Mouse (Mus musculus) CD4-positive, CD25-positive, alpha-beta regulatory T cell, adult 4 months (primary cell): ENCODE measurements around the gene Epdr1. TPM values are rescaled to one million over a fixed set of nuclear protein-coding genes. Genes with fewer than 3 reads are reported as not detected.

Experiments
- ATAC-seq: one replicate; pipeline ENCODE4 v1.8.0; 2017
- polyA plus RNA-seq, 2 experiments: library from polyadenylated mRNA; unstranded; fragments of 100-300 nt; shearing (Covaris generic); gene quantifications; one replicate each; pipeline ENCODE4 v1.2.1; 2017

Epdr1 gene
- polyA plus RNA-seq, result under 1 TPM in 1 of 2 experiments, not detected in 1; 0.38 TPM

GRCm38 (mm10) chr13:19619216-19619927 is at the start of gene Epdr1:
Gene Epdr1, minus strand, starts transcription at chr13:19619927.
- ATAC-seq, result peak; percentile 54

DNA sequence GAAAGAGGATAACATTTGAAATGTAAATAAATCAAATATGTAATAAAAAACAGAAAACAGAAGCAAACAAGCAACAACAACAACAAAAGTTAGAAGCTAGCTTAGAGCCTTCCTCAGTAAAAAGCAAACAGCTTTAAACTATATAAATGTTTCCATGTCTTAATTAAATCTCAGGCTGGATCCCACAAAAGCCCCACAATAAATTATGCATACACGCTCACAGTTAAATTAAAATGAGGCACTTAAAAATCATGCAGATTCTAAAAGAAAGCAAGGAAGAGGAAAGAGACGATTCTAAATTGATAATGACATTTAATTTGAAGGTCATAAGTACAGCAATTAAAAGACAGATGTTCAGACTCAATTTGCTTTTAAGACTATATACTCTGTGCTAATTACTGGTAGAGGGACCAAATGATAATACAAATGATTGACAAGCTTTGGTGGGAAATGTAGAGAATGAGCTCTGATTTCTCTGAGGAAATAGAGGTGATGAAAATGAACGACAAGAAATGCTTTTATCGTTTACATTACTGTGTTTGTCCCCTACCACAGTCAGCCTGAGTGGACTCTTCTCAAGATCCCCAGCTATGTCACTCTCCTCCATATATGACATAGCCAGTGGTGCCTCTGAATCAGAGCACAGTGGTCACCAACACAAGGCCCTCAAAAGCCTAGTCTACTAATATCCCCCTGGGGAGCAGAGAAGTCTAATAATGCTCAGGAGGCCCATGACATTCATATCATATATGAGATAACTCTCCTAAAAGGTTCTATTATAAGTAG is 48.8 kb upstream of the Epdr1 start:
- ATAC-seq, result no peak

DNA sequence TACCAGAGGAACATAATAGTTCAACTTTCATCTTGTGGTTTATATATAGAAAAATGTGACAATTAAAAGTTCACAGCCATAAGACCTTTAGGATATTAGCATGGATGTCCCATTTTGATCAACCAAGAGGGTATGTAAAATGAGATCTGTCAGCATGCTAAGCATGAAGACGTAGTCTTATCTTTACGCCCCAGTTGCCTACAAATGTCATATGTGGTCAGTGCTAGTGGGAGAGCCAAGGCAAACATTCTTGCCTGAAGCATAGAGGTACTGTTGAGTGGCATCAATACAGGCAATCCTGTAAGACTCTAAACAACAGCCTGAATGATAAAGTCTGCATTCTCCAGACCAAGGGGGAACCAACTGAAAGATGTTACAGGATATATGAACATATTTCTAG is 32.7 kb upstream of the Epdr1 start:
- no peak for ATAC-seq

DNA sequence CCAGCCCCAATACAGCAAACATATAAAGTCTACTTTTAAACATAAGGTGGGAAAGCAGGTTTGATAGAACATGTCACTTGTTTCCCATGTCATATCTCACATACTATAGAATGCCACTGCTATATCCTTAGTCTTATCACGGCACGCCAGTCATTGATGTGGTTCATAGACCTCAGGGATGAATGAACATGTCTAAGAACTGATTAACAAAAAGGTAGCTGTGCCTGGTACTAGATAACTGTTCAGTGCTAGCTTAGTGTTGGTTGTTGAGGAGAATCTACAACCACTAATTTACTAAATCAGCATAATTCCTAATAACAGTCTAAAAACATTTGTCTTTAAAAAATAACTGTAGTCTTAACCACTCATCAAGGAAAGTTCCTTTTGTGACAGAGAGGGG is 30.1 kb upstream of the Epdr1 start:
- ATAC-seq, result no peak

DNA sequence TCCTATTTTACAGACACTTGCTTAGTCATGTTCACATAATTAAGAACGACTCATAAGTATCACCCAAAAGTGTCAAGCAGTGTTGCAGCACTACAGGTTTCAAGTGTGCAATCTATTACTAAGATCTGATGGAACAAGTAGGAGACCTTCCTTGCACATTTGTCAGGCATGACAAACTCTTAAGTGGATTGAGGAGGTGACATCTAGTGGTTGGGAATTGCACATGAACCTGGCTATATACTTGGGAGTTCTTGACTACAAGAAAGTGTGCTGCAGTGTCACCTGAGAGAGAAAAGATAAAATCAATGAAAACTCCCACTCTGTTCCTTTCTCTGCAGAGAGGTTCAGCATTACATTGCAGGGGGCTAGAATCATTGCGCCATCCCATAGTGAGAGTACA is 24.5 kb upstream of the Epdr1 start:
- no peak for ATAC-seq

DNA sequence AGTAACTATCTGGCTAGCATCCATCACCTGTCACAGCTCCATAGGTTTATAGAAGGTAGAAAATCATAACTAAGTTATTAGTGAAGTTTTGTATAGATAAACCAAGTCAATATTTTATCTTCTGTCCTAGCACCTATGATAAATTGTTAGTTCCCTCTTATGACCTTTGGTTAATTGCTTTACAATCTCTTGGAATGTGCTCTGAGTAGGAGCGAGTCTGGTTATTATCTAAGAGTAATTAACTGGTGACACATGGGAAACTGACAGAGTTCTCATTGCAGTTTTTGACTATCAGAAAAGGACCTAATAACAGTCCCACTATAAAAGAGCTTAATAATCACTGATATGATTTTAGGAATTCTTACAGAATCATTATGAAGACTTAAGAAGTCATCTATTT is 23.8 kb upstream of the Epdr1 start:
- no peak for ATAC-seq

DNA sequence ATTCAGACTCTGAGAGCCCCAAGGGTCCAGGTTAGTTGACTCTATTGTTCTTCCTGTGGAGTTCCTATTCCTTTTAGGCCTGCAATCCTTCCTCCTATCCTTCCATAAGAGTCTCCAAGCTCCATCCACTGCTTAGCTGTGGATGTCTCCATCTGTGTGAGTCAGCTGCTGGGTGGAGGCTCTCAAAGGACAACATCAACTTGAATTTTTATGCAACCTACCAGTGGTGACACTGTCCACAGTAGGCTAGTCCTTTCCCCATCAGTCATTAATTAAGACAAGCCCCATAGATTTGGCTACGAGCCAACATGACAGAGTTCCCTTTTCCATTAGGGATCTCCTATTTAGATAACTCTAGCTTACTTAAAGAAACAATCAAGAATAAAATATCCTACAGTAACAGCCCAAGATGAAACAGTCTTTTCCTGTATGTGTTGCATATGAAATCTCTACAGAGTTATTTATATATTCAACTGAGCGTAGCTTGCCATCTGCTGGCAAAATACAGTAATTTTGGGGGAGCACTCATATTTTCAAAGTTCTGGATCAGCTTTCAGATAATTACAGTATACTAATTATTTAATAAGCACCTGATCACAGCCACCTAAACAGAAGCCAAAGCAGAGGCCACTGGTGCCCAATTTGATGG is 20.6 kb upstream of the Epdr1 start:
- no peak for ATAC-seq

GRCm38 (mm10) chr13:19636131-19636530 is 16.4 kb upstream of the Epdr1 start:
- no peak for ATAC-seq

GRCm38 (mm10) chr13:19630768-19631709 is 11.3 kb upstream of the Epdr1 start:
- ATAC-seq, result no peak

- no peak for ATAC-seq
Observed at GRCm38 (mm10) chr13:19626473-19626872, 6.7 kb upstream of the Epdr1 start.

DNA sequence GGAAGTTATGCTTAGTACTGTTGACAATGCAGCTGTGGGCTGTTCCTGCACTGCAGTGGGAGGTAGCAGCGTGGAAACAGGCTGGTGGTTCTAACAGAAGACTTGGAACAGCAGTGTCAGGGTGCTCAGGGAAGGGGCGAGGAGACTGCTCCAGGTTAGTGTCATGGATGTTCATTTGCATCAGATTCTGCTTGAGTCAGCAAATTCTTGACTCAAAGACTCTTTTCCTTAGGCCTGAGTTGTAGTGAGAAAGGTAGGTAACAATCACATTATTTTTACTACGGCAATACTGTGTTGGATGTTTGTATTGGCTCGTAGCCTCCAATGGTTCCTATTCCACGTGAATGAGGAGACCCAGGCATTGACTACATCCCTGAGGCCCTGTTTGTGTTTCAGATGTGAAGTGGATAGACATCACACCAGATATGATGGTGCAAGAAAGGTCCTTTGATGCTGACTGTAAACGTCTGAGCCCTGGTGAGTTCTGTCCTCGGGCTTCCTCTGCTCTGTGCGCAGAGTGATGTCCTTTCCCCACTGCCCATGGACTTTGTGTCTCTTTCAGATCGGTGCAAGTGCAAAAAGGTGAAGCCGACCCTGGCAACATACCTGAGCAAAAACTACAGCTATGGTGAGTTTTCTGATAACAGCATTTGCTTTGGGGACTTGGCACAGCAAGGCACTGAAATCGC is 5.0 kb upstream of the Epdr1 start:
- no peak for ATAC-seq

DNA sequence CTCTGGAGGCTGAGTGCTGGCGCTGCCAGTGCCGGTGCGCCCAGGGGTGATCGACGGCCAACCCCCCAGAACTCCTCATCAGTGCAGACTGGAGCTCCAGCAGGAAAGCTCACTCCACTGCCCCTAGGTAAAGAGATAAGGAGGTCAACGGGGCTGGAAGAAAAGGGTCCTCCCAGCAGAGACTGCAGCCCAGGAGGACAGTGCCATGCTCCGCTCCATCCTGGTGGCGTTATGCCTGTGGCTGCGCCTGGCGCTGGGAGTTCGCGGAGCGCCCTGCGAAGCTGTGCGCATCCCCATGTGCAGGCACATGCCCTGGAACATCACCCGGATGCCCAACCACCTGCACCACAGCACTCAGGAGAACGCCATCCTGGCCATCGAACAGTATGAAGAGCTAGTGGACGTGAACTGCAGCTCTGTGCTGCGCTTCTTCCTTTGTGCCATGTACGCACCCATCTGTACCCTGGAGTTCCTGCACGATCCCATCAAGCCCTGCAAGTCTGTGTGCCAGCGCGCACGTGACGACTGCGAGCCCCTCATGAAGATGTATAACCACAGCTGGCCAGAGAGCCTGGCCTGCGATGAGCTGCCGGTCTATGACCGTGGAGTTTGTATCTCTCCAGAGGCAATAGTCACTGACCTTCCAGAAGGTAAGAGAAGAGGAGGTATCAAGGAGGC is 3.6 kb upstream of the Epdr1 start:
- no peak for ATAC-seq

- no peak for ATAC-seq
Observed at GRCm38 (mm10) chr13:19622573-19623227, 3.0 kb upstream of the Epdr1 start, which contains the start of gene Sfrp4. Gene Sfrp4, plus strand, starts transcription at chr13:19623104.

- no peak for ATAC-seq
Observed at GRCm38 (mm10) chr13:19618841-19619215, 899 bp downstream of the Epdr1 start.

DNA sequence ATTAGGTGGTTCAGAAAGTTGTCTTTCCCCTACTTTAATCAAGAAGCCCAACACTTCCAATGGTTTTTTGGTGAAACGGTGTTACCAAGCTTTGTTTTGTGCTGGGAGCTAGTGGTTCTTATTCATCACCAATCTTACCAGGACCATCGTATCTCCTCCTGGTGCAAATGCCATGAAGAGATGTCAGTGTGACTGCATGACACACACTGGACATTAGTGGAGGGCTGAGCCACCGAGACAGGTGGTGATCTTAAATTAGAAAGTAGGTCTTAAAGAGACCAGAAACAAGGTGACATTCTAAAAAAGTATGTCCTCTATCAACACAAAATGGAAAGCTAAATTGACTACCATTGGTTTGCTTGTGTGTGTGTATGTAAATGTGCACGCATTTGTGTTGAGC is 1.6 kb downstream of the Epdr1 start:
- ATAC-seq, result no peak

DNA sequence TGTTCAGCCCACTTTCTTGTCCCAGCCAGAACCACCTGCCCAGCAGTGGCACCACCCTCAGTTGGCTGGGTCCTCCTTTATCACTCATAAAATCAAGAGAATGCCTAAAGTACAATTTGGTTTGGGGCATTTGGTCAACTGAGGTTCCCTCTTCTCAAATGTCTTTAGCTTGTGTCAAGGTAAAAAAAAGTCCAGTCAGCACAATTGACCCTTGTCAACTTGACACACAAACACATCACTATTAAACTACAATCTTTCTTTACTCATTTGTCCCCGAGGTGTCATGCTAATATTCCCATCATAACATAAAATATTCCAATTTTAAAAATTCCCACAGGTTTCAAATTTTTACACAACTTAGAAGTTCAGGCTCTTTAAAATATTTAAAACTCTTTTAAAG is 5.4 kb downstream of the Epdr1 start:
- ATAC-seq, result no peak

DNA sequence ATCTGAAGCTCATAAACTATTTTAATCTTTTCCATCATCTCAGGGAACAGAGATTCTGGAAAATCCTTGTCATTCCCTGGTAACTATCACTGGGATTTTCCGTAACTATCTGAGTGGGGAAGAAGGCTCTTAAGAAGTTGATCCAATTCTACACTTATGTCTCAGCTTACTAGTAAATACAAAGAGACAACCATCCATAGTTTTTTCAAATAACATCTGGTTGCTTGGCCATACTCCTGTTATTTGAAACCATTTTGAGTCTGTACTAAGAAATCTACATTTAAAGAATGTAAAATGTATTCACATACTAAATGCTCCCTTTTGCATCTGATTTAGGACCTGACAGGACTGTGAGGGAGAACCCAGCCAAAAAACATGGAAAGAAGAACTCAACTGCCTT is 6.3 kb downstream of the Epdr1 start:
- ATAC-seq, result no peak

DNA sequence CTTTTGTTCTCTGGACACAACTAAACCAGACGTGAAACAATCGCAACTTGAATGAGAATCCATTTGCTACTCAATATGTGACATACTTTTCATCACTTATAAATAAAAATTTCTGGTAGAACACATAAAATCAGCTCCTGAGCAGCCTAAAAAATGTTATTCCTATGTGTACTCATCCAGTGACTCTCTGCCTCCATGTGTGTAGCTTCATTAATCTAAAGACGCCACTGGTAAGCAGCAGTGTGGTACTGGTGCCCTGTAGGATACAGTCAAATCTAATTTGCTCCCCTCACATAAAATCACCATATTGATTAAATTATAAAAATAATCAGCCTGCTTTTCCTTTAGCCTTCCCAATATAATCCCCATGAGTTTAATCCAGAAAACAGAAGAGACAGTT is 6.8 kb downstream of the Epdr1 start:
- no peak for ATAC-seq

DNA sequence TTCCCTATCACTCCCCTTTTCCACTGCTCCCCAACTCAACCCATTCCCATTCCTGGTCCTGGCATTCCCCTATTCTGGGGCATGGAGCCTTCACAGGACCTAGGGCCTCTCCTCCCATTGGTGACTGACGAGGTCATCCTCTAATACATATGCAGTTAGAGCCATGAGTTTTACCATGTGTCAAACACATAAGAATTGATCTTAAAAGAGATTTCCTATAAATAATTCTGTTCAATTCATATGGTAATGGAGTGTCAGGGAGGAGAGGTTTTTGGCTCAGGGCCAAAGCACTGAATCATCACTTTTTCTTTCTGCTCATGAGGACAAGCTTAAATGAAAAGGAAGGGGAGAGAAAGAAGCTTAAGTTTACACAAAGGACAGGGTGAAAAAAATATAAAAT is 7.4 kb downstream of the Epdr1 start:
- no peak for ATAC-seq

DNA sequence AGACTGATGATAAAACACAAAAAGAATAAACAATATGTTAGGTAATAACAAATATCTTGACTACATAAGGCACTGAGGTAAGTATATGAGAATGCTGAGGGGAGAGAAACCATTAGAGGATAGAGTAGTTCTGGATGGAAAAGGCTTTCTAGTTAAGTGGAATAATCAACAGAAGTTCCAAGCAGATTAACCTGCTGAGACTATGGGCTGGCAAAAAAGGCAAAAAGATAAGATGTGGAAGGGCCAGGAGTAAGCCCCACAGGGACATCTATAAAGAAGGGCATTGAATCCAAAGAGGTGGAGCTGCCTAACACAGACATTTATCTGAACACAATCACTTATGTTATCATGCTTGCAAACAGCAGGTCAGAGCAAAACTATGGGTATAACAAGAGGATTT is 11.6 kb downstream of the Epdr1 start:
- ATAC-seq, result no peak

GRCm38 (mm10) chr13:19604916-19605315 is 14.8 kb downstream of the Epdr1 start:
- ATAC-seq, result no peak
